Mouse (Mus musculus): Measurements from ENCODE around the gene Gm6121.
"Not testable (repeated sequence)": the region's sequence is repeated elsewhere in the genome, so short reads cannot be mapped to it uniquely, and the experiment has no call there.

- TF ChIP-seq CTCF (IDR thresholded peaks at IDR 0.05; ENCODE audit: extremely low read depth, insufficient read depth, insufficient read length, insufficient replicate concordance); POLR2A (IDR thresholded peaks at IDR 0.05; ENCODE audit: low read depth, low read length): not testable (repeated sequence)
Observed at GRCm38 (mm10) chrX:26935597-26935996, at the start of gene Gm6121.
